Mouse (Mus musculus) forebrain, embryonic 15.5 days (tissue): ENCODE data around the gene Spag5. TPM values are rescaled to one million over a fixed set of nuclear protein-coding genes. Genes with fewer than 3 reads are reported as not detected.
"Not testable (repeated sequence)": the region's sequence is repeated elsewhere in the genome, so short reads cannot be mapped to it uniquely, and the experiment has no call there.

ENCODE experiments used
- ATAC-seq: fragments of 200-750 bp; cut with Nextera tagmentation; replicated peaks from 2 replicates; pipeline ENCODE4 v1.8.0; 2017; ENCODE audit warnings: mild to moderate bottlenecking, moderate TSS enrichment, moderate library complexity
- H3K27ac ChIP-seq: fragments of 300-500 bp; sonication (generic); replicated peaks from 2 replicates; pipeline ENCODE4 v1.5.1; 2015; ENCODE audit warnings: mild to moderate bottlenecking, inconsistent platforms
- H3K27me3 ChIP-seq: fragments of 300-500 bp; sonication (generic); 2 replicates; pipeline ENCODE4 v1.6.1; 2015; ENCODE audit warnings: inconsistent platforms
- H3K36me3 ChIP-seq: fragments of 300-500 bp; sonication (generic); 2 replicates; pipeline ENCODE4 v1.6.1; 2015; ENCODE audit warnings: mild to moderate bottlenecking, inconsistent platforms
- H3K4me1 ChIP-seq: fragments of 300-500 bp; sonication (generic); 2 replicates; pipeline ENCODE4 v1.6.1; 2015; ENCODE audit warnings: inconsistent platforms
- H3K4me2 ChIP-seq: fragments of 300-500 bp; sonication (generic); replicated peaks from 2 replicates; pipeline ENCODE4 v1.6.1; 2015; ENCODE audit warnings: mild to moderate bottlenecking, inconsistent platforms
- H3K4me3 ChIP-seq: fragments of 300-500 bp; sonication (generic); 2 replicates; pipeline ENCODE4 v1.5.1; 2015; ENCODE audit warnings: mild to moderate bottlenecking, inconsistent platforms
- H3K9ac ChIP-seq: fragments of 300-500 bp; sonication (generic); replicated peaks from 2 replicates; pipeline ENCODE4 v1.6.1; 2015; ENCODE audit warnings: mild to moderate bottlenecking, inconsistent platforms
- H3K9me3 ChIP-seq: fragments of 300-500 bp; sonication (generic); 2 replicates; pipeline ENCODE4 v1.6.1; 2016; ENCODE audit warnings: inconsistent platforms
- WGBS: fragments of 180-500 bp; shearing (Covaris S2); methylation state at CpG from one replicate; pipeline ENCODE4 v1.1.7; 2015; ENCODE audit warnings: mixed read lengths; 5-methylcytosine and 5-hydroxymethylcytosine counted together
- polyA plus RNA-seq: library from polyadenylated mRNA; unstranded; fragments of >200 nt; fragmentation: Nextera tagmentation; extraction: Ambion mirVana; gene quantifications from 2 replicates; pipeline ENCODE4 v1.2.1, GENCODE M21; 2015

Gene Spag5
- 23.2 and 26.1 TPM in 2 replicates for polyA plus RNA-seq

DNA sequence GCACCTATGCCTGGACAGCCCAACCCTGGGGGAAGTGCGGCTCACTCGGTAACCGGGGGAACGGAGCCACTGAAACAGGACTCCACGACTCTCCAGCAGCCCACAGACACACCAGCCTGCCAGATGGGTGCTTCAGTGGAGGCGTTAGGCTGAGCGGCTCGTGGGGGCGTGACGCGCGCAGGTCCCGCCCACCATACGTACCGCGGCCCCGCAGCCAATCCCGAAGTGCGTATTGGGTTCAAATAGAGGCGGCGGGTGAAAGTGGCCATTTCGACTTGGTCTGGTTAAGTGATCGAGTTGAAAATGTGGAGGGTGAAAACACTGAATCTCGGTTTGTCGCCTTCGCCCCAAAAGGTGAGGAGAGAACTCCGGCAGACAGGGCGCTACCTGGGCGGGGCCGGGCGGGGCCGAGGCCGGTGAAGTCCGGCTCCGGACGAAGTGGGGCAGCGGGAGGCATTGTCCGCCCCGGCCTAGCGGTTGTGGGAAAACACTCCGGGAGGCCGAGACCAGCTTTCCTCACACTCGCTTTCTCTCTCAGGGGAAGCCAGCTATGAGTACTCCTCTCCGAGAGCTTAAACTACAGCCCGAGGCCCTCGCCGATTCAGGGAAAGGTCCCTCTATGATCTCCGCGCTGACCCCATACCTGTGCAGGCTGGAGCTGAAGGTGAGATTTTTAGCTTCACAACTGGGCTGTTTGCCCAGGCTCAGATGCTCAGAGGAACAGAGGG, at the start of gene Spag5:
Spag5 (plus strand) TSS at position 173 of the 728 bp plus-strand sequence.
- Histone ChIP-seq H3K9ac (peak within 1 kb of the TSS; percentile 58), H3K4me1 (peaks cover 15% of the 10 kb centered on the region), H3K9me3 (no peaks in the 10 kb centered on the region), H3K27ac (peak within 1 kb of the TSS; percentile 55), H3K4me2 (peak within 1 kb of the TSS; percentile 99), H3K36me3 (0 out of 2 replicates have a peak, but pooled peaks cover 3% of the 10 kb centered on the region), H3K27me3 (no peaks in the 10 kb centered on the region), H3K4me3 (peak within 1 kb of the TSS; percentile 67)
- ATAC-seq: peak; percentile 100
- under 1% methylated on average over 49 of the region's 49 CpGs for WGBS

DNA sequence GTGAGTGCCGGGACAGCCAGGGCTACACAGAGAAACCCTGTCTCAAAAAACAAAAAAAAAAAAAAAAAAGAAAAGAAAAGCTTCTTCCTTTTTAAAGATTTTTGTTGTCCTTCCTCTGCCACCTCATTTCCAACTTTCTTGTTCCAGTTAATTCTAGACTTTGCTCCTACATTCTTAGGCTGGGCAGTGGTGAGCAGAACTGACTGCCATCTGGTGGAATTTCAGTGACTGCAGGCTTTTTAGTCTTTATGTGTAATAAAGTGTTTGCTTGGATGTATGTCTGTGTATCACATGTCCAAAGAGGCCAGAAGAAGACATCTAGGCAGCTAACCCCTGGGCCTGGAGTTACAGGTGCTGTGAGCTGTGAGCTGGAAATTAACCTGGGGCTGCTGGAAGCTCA, 44.7 kb upstream of the Spag5 start:
- peaks cover 35% of the 10 kb centered on the region for H3K36me3 ChIP-seq
- H3K27ac ChIP-seq: no peak overlapping the region
- ATAC-seq: no peak
- no peaks in the 10 kb centered on the region for H3K4me1 ChIP-seq
- no peaks in the 10 kb centered on the region for H3K27me3 ChIP-seq
- H3K9me3 ChIP-seq: no peaks in the 10 kb centered on the region
- H3K4me2 ChIP-seq: no peak overlapping the region
- no peak overlapping the region for H3K9ac ChIP-seq
- H3K4me3 ChIP-seq: no peak overlapping the region
- WGBS: 90% methylated on average over 1 of the region's 1 CpGs

DNA sequence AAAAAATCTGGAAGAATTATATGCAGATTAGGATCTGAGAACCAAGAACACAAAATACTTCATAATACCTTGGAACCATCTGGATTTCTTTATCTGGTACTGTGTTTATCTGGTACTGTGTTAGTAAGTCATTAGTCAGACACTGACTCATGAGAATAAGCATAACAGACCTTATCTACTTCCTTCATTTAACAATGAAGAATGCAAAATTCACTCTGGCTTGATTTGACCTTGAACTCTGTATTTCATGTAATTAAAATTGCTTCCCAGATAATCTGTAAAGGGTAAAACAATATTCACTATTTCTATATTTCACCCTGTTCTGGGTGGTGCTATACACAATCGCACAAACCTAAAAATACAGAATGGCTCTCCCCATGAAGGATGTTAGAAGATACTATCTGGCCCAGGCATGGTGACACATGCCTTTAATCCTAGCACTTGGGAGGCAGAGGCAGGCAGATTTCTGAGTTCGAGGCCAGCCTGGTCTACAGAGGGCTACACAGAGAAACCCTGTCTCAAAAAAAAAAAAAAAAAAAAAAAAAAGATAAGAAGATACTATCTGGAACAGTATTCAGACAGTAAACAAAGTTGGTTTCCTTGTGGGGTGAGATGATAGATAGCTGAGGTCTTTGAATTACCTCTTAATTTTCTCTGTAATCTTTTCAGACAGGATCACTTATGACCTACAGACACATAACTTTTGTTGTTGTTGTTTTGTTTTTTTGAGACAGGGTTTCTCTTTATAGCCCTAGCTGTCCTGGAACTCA, 40.7 kb upstream of the Spag5 start:
- peaks cover 11% of the 10 kb centered on the region for H3K4me1 ChIP-seq
- WGBS: 98% methylated on average over 2 of the region's 2 CpGs
- no peak overlapping the region for H3K9ac ChIP-seq
- H3K4me2 ChIP-seq: peak overlapping the region; percentile 85
- no peak overlapping the region; the same call in 1 of the 2 replicates for H3K27ac ChIP-seq
- H3K9me3 ChIP-seq: no peaks in the 10 kb centered on the region
- H3K27me3 ChIP-seq: no peaks in the 10 kb centered on the region
- peak overlapping the region; percentile 97 for H3K4me3 ChIP-seq
- peaks cover 24% of the 10 kb centered on the region for H3K36me3 ChIP-seq
- ATAC-seq: no peak

DNA sequence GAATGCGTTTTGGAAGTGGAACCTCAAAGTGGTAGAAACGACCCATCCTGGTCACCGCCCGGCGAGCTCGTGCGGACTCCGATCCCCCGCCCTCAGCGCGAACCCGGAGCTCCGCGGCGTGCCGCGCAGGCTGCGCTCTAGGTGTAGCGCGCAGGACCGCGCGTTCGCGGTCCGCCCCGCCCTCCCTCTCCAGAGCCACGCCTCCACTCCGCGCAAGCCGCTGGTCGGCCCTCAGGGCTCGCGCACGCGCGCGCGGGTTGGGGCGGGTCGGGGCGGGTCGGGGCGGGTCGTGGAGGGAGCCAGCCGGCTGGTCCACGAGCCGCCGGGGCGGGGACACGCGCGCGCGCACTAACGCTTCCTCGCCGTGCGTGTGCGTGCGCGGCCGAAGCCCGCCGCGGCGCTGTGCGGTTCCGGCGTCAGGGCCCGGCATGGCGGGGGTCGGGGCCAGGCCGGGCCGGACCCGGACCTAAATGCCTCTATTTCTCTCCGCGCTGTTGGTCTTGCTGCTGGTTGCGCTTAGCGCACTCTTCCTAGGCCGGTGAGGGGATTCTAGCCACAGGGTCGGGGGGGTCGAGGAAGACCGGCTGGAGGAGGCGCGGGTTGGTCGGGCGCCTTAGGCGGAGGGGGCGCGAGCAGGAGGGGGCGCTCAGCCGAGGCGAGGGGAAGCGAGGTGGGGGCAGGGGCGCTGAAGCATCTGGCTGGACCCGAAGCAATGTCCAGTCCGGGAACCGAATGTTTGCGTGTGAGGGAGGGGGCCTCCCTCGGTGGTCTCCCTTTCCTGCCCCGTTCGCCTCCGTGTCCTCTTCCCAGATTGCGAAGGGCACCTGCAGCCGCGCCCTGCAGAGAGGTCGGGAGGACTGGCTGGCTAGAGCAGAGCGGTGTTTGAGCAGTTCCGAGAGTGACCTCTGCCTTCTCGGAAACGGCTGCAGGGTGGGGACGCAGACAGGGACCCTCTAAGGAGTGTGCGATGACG, 39.7 kb upstream of the Spag5 start, which contains the start of gene 2610507B11Rik:
2610507B11Rik (plus strand) TSS at position 373 of the 973 bp plus-strand sequence.
- ATAC-seq: peak; percentile 98
- Histone ChIP-seq H3K27me3 (no peaks in the 10 kb centered on the region), H3K36me3 (peaks cover 28% of the 10 kb centered on the region), H3K4me2 (peak within 1 kb of the TSS; percentile 85), H3K9ac (peak within 1 kb of the TSS; percentile 91), H3K4me3 (peak within 1 kb of the TSS; percentile 97), H3K4me1 (peaks cover 11% of the 10 kb centered on the region), H3K27ac (peak within 1 kb of the TSS; percentile 88), H3K9me3 (no peaks in the 10 kb centered on the region)
- WGBS: under 1% methylated on average over 111 of the region's 115 CpGs

DNA sequence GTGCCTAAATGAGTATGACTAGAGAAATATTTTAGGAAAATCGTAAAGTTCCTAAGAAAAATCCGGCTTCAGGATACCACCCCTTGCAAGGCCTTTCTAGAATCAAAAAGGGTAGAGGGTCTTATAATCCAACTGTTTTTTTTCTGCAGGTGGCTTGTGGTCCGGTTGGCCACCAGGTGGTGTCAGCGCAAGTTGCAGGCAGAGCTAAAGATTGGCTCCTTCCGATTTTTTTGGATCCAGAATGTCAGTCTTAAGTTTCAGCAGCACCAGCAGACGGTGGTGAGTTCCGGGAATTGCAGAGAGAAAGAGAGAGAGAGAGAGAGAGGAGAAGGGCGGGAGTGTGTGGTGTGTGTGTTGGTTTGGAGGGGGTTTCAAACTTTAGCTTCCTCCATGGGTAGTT, 38.8 kb upstream of the Spag5 start:
- WGBS: 3% methylated on average over 8 of the region's 8 CpGs
- no peak for ATAC-seq
- Histone ChIP-seq H3K9ac (peak overlapping the region; percentile 91; the same call in 1 of the 2 replicates), H3K4me3 (peak overlapping the region; percentile 97), H3K4me1 (peaks cover 11% of the 10 kb centered on the region), H3K9me3 (no peaks in the 10 kb centered on the region), H3K27ac (peak overlapping the region; percentile 88), H3K4me2 (peak overlapping the region; percentile 85), H3K27me3 (no peaks in the 10 kb centered on the region), H3K36me3 (peaks cover 36% of the 10 kb centered on the region)

DNA sequence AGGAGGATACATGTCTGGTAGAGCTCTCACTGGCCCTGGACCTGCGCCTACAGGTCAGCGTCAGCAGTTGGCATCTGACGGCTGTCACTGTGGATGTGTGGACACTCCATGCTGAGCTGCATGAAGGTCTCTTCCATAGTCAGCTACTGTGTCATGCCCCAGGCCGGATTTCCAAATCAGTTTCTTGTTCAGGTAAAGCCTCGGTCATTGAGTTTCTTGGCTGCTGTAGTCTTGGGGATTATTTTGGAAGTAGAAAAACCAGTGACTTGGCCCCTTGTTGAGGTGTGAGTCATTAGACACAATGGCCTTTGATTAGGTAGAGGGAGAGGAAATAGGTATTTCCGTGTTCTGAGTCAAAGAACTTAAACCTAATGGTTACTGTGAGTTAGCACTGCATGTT, 35.8 kb upstream of the Spag5 start:
- ATAC-seq: no peak
- Histone ChIP-seq H3K27ac (no peak overlapping the region), H3K4me3 (no peak overlapping the region), H3K9ac (no peak overlapping the region), H3K4me2 (no peak overlapping the region), H3K4me1 (peaks cover 11% of the 10 kb centered on the region), H3K27me3 (no peaks in the 10 kb centered on the region), H3K36me3 (peaks cover 63% of the 10 kb centered on the region), H3K9me3 (no peaks in the 10 kb centered on the region)
- WGBS: 92% methylated on average over 6 of the region's 6 CpGs

DNA sequence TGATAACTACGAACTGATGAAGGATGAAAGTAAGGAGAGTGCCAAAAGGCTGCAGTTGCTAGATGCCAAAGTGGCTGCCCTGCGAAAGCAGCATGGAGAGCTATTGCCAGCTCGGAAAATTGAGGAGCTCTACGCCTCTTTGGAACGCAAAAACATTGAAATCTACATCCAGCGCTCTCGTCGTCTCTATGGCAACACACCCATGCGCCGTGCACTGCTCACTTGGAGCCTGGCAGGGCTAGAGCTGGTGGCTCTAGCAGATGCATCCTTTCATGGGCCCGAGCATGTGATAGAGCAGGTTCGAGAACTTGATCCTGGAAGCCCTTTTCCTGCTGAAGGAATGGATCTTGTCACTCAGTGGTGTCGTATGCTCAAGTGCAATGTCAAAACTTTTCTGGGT, 29.3 kb upstream of the Spag5 start:
- no peak overlapping the region for H3K9ac ChIP-seq
- H3K4me1 ChIP-seq: no peaks in the 10 kb centered on the region
- no peak overlapping the region for H3K27ac ChIP-seq
- no peaks in the 10 kb centered on the region for H3K9me3 ChIP-seq
- H3K36me3 ChIP-seq: peaks cover 94% of the 10 kb centered on the region
- ATAC-seq: no peak
- H3K27me3 ChIP-seq: no peaks in the 10 kb centered on the region
- H3K4me2 ChIP-seq: no peak overlapping the region
- 81% methylated on average over 13 of the region's 13 CpGs for WGBS
- H3K4me3 ChIP-seq: no peak overlapping the region

DNA sequence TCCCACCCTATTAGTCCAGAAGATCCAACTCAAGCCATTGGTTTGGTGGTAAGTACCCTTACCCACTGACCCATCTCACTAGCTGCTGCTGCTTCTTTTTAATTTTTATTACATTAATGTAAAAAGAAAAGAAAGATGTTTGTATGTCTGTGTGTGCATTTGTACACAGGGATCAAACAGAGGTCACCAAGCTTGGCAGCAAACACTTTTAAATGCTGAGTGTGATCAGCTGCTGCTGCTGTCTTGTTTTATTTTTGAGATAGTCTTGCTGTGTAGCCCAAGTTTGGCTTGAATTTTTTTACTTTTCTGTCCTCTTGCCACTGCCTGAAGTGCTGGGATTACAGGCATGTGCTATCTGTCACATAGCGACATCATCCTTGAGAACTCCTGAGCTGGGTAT, 25.7 kb upstream of the Spag5 start:
- Histone ChIP-seq H3K9ac (no peak overlapping the region), H3K4me1 (no peaks in the 10 kb centered on the region), H3K4me2 (no peak overlapping the region), H3K27ac (no peak overlapping the region), H3K9me3 (no peaks in the 10 kb centered on the region), H3K4me3 (no peak overlapping the region), H3K27me3 (no peaks in the 10 kb centered on the region), H3K36me3 (peaks cover 99% of the 10 kb centered on the region)
- 94% methylated on average over 1 of the region's 1 CpGs for WGBS
- no peak for ATAC-seq

DNA sequence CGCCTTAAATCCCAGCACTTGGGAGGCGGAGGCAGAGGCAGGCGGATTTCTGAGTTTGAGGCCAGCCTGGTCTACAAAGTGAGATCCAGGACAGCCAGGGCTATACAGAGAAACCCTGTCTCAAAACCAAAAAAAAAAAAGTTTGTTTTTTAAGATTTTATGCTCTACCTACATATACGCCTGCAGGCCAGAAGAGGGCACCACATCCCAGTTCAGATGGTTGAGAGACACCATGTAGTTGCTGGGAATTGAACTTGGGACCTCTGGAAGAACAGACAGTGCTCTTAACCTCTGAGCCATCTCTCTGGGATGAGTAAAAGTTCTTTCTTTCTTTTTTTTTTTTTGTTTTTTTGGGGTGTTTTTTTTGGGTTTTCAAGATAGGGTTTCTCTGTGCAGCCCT, 25.2 kb upstream of the Spag5 start:
- not testable (repeated sequence) for H3K4me2 ChIP-seq, ATAC-seq, H3K9me3 ChIP-seq, H3K4me3 ChIP-seq, H3K27ac ChIP-seq, H3K27me3 ChIP-seq, H3K9ac ChIP-seq, H3K4me1 ChIP-seq
- H3K36me3 ChIP-seq: peaks cover 99% of the 10 kb centered on the region
- WGBS: 95% methylated on average over 4 of the region's 4 CpGs

DNA sequence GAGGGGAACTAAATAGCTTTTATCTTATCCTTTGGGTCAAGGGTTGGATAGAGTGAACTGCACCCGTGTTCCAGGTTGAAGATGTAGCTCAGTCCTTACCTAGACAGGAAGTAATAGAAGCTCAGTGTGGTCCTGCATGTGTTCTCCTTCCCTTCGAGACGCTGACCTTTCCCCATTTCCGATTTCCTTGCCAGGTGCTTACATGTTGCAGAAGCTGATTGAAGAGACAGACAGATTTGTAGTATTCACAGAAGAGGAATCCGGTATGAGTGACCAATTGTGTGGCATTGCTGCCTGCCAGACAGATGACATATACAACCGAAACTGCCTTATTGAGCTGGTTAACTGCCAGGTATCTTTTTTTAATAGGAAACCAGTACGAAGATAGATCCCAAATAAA, 22.5 kb upstream of the Spag5 start:
- H3K27me3 ChIP-seq: no peaks in the 10 kb centered on the region
- no peaks in the 10 kb centered on the region for H3K9me3 ChIP-seq
- peaks cover 99% of the 10 kb centered on the region for H3K36me3 ChIP-seq
- no peak overlapping the region for H3K27ac ChIP-seq
- H3K9ac ChIP-seq: no peak overlapping the region
- 93% methylated on average over 7 of the region's 7 CpGs for WGBS
- H3K4me3 ChIP-seq: no peak overlapping the region
- H3K4me1 ChIP-seq: no peaks in the 10 kb centered on the region
- no peak overlapping the region for H3K4me2 ChIP-seq
- no peak for ATAC-seq

DNA sequence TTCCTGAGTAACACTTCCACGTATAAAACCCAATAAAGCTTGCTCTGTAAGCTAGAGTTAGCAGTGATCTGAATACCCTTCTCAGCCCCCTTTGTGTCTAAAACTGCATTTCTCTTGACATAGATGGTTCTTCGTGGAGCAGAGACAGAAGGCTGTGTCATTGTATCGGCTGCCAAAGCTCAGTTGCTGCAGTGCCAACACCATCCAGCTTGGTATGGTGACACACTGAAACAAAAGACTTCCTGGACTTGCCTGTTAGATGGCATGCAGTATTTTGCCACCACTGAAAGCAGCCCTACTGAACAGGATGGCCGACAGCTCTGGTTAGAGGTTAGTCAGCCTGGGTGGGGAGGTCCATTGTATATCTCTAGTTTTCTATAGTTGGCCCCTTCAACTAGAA, 21.7 kb upstream of the Spag5 start:
- H3K27ac ChIP-seq: no peak overlapping the region
- H3K9me3 ChIP-seq: no peaks in the 10 kb centered on the region
- no peaks in the 10 kb centered on the region for H3K4me1 ChIP-seq
- ATAC-seq: no peak
- no peak overlapping the region for H3K9ac ChIP-seq
- 86% methylated on average over 4 of the region's 4 CpGs for WGBS
- no peaks in the 10 kb centered on the region for H3K27me3 ChIP-seq
- no peak overlapping the region for H3K4me2 ChIP-seq
- H3K4me3 ChIP-seq: no peak overlapping the region
- peaks cover 99% of the 10 kb centered on the region for H3K36me3 ChIP-seq
